Mouse (Mus musculus) stomach, postnatal 0 days (tissue): ENCODE results near the gene Ndufv3. TPM values are rescaled to one million over a fixed set of nuclear protein-coding genes. Genes with fewer than 3 reads are reported as not detected.

Experiments used
- ATAC-seq: fragments of 200-750 bp; cut with Nextera tagmentation; 2 replicates; pipeline ENCODE4 v1.8.0; 2017; ENCODE audit not compliant: low FRiP score, low TSS enrichment
- DNase-seq: peaks from one replicate; pipeline ENCODE4 v3.0.0-alpha.2; 2016; ENCODE audit warnings: low spot score
- H3K27ac ChIP-seq: fragments of 300-500 bp; sonication (generic); replicated peaks from 2 replicates; pipeline ENCODE4 v1.5.1; 2014; ENCODE audit warnings: mild to moderate bottlenecking, control low read depth
- H3K27me3 ChIP-seq: fragments of 300-500 bp; sonication (generic); 2 replicates; pipeline ENCODE4 v1.6.1; 2014; ENCODE audit warnings: low read length; ENCODE audit not compliant: control insufficient read depth, insufficient read depth
- H3K36me3 ChIP-seq: fragments of 300-500 bp; sonication (generic); 2 replicates; pipeline ENCODE4 v1.6.1; 2014; ENCODE audit warnings: low read length, mixed read lengths; ENCODE audit not compliant: control insufficient read depth, insufficient read depth
- H3K4me1 ChIP-seq: fragments of 300-500 bp; sonication (generic); replicated peaks from 2 replicates; pipeline ENCODE4 v1.6.1; 2014; ENCODE audit warnings: antibody characterized with exemption; ENCODE audit not compliant: control insufficient read depth, insufficient read depth
- H3K4me2 ChIP-seq: fragments of 300-500 bp; sonication (generic); replicated peaks from 2 replicates; pipeline ENCODE4 v1.6.1; 2014; ENCODE audit warnings: low read depth, mild to moderate bottlenecking, control low read depth, moderate library complexity
- H3K4me3 ChIP-seq: fragments of 300-500 bp; sonication (generic); 2 replicates; pipeline ENCODE4 v1.5.1; 2014; ENCODE audit warnings: low read depth, low read length, control low read depth
- H3K9ac ChIP-seq: fragments of 300-500 bp; sonication (generic); 2 replicates; pipeline ENCODE4 v1.6.1; 2014; ENCODE audit warnings: mild to moderate bottlenecking, low read length, control low read depth, mixed read lengths
- H3K9me3 ChIP-seq: fragments of 300-500 bp; sonication (generic); 2 replicates; pipeline ENCODE4 v1.6.1; 2016; ENCODE audit warnings: low read length; ENCODE audit not compliant: control insufficient read depth
- CTCF ChIP-seq: IDR thresholded peaks from 2 replicates; pipeline ENCODE4 v1.5.1; 2016; ENCODE audit warnings: antibody characterized with exemption, low read depth, mild to moderate bottlenecking, moderate library complexity
- EP300 ChIP-seq: optimal IDR thresholded peaks from 2 replicates; pipeline ENCODE3; 2016; ENCODE audit warnings: antibody characterized with exemption
- WGBS: fragments of 180-500 bp; shearing (Covaris S2); extraction: QIAGEN DNeasy Blood & Tissue Kit; methylation state at CpG from one replicate; pipeline ENCODE4 v1.1.7; 2014; 5-methylcytosine and 5-hydroxymethylcytosine counted together
- polyA plus RNA-seq: library from polyadenylated mRNA; unstranded; fragments of >200 nt; fragmentation: Nextera tagmentation; extraction: Ambion mirVana; gene quantifications from 2 replicates; pipeline ENCODE4 v1.2.1, GENCODE M21; 2015

The Ndufv3 gene
- polyA plus RNA-seq, 1 experiment from 2014 or later = 344 TPM

- H3K27ac ChIP-seq = peak overlapping the region; percentile 45; the same call in 1 of the 2 replicates
- TF ChIP-seq CTCF = peak; percentile 36
- TF ChIP-seq EP300 = no peak
- DNase-seq = no peak
- H3K4me3 ChIP-seq = peak overlapping the region; percentile 79
- no peaks in the 10 kb centered on the region for H3K9me3 ChIP-seq
- H3K9ac ChIP-seq = no peak overlapping the region
- peak; percentile 52 for ATAC-seq
- H3K4me2 ChIP-seq = peak overlapping the region; percentile 70
- H3K4me1 ChIP-seq = no peaks in the 10 kb centered on the region
- peaks cover 5% of the 10 kb centered on the region; the same call in 1 of the 2 replicates for H3K36me3 ChIP-seq
- WGBS = 2% methylated on average over 7 of the region's 7 CpGs
- H3K27me3 ChIP-seq = no peaks in the 10 kb centered on the region
Observed at GRCm38 (mm10) chr17:31519344-31519945, 470 bp upstream of the Ndufv3 start.

GRCm38 (mm10) chr17:31520895-31521294, 980 bp downstream of the Ndufv3 start:
- WGBS = 11% methylated on average over 3 of the region's 3 CpGs
- 0 out of 2 replicates have a peak overlapping the region, but pooled peaks have one; percentile 24 for H3K27ac ChIP-seq
- H3K36me3 ChIP-seq = peaks cover 5% of the 10 kb centered on the region; the same call in 1 of the 2 replicates
- H3K9me3 ChIP-seq = no peaks in the 10 kb centered on the region
- no peak for TF ChIP-seq EP300
- no peak for TF ChIP-seq CTCF
- H3K27me3 ChIP-seq = no peaks in the 10 kb centered on the region
- ATAC-seq = no peak
- no peak overlapping the region for H3K9ac ChIP-seq
- H3K4me2 ChIP-seq = peak overlapping the region; percentile 70
- peak; percentile 47 for DNase-seq
- no peaks in the 10 kb centered on the region for H3K4me1 ChIP-seq
- peak overlapping the region; percentile 79 for H3K4me3 ChIP-seq

GRCm38 (mm10) chr17:31521948-31522347, 2.0 kb downstream of the Ndufv3 start:
- Histone ChIP-seq H3K4me1 (no peaks in the 10 kb centered on the region), H3K9ac (no peak overlapping the region), H3K27ac (0 out of 2 replicates have a peak overlapping the region, but pooled peaks have one; percentile 13), H3K4me3 (no peak overlapping the region), H3K27me3 (no peaks in the 10 kb centered on the region), H3K36me3 (peaks cover 5% of the 10 kb centered on the region; the same call in 1 of the 2 replicates), H3K9me3 (no peaks in the 10 kb centered on the region), H3K4me2 (peak overlapping the region; percentile 70; the same call in 1 of the 2 replicates)
- TF ChIP-seq EP300 = no peak
- no peak for TF ChIP-seq CTCF
- no peak for DNase-seq
- WGBS = 87% methylated on average over 6 of the region's 6 CpGs
- ATAC-seq = no peak

- no peak for DNase-seq
- Histone ChIP-seq H3K4me3 (no peak overlapping the region), H3K4me1 (no peaks in the 10 kb centered on the region), H3K9me3 (no peaks in the 10 kb centered on the region), H3K9ac (no peak overlapping the region), H3K4me2 (no peak overlapping the region), H3K27ac (no peak overlapping the region), H3K36me3 (peaks cover 15% of the 10 kb centered on the region), H3K27me3 (no peaks in the 10 kb centered on the region)
- ATAC-seq = no peak
- TF ChIP-seq EP300 (no peak), CTCF (no peak)
- 89% methylated on average over 4 of the region's 4 CpGs for WGBS
Observed at GRCm38 (mm10) chr17:31525114-31525513, 5.2 kb downstream of the Ndufv3 start.

GRCm38 (mm10) chr17:31525816-31526215, 5.9 kb downstream of the Ndufv3 start:
- H3K36me3 ChIP-seq = peaks cover 15% of the 10 kb centered on the region

GRCm38 (mm10) chr17:31529314-31529713, 9.4 kb downstream of the Ndufv3 start:
- TF ChIP-seq CTCF (peak; percentile 76), EP300 (no peak)
- ATAC-seq (peak; percentile 69), DNase-seq (peak; percentile 84)
- Histone ChIP-seq H3K4me3 (no peak overlapping the region), H3K4me1 (no peaks in the 10 kb centered on the region), H3K27ac (no peak overlapping the region), H3K9me3 (no peaks in the 10 kb centered on the region), H3K36me3 (peaks cover 16% of the 10 kb centered on the region), H3K4me2 (no peak overlapping the region), H3K27me3 (no peaks in the 10 kb centered on the region), H3K9ac (no peak overlapping the region)
- 32% methylated on average over 15 of the region's 15 CpGs for WGBS

More at GRCm38 (mm10) chr17:31525816-31526215, 5.9 kb downstream of the Ndufv3 start:
- Histone ChIP-seq H3K4me2 (no peak overlapping the region), H3K9ac (no peak overlapping the region), H3K27ac (no peak overlapping the region), H3K9me3 (no peaks in the 10 kb centered on the region), H3K4me1 (no peaks in the 10 kb centered on the region), H3K27me3 (no peaks in the 10 kb centered on the region), H3K4me3 (no peak overlapping the region)
- ATAC-seq (no peak), DNase-seq (no peak)
- 89% methylated on average over 3 of the region's 3 CpGs for WGBS
- TF ChIP-seq EP300 (no peak), CTCF (no peak)
